Mouse (Mus musculus) spleen, postnatal 36 days (tissue): Measurements from ENCODE around the gene Map3k9.

Experiments used
- DNase-seq, 2 experiments: peaks; one replicate each; pipeline ENCODE4 v3.0.0; 2022; ENCODE audit warnings: low spot score in 2 of 2, mixed read lengths in 1 of 2

Gene Map3k9

GRCm38 (mm10) chr12:81787262-81787661, 6.3 kb upstream of the Map3k9 start:
- no peak for DNase-seq

GRCm38 (mm10) chr12:81783301-81783700, 2.3 kb upstream of the Map3k9 start:
- no peak for DNase-seq

- DNase-seq = no peak
Measured at GRCm38 (mm10) chr12:81782606-81783005, 1.6 kb upstream of the Map3k9 start.

- DNase-seq = peak in 1 of 2 experiments; percentile 20
Measured at GRCm38 (mm10) chr12:81780271-81781093, 493 bp downstream of the Map3k9 start.

GRCm38 (mm10) chr12:81779831-81780230, 1.1 kb downstream of the Map3k9 start:
- DNase-seq = peak; percentile 46 to 62

- DNase-seq = no peak
Measured at GRCm38 (mm10) chr12:81776191-81776590, 4.8 kb downstream of the Map3k9 start.

- DNase-seq = no peak
Measured at GRCm38 (mm10) chr12:81775641-81776040, 5.3 kb downstream of the Map3k9 start.

GRCm38 (mm10) chr12:81774186-81774585, 6.8 kb downstream of the Map3k9 start:
- no peak for DNase-seq

GRCm38 (mm10) chr12:81769458-81769857, 11.5 kb downstream of the Map3k9 start:
- no peak for DNase-seq

GRCm38 (mm10) chr12:81765386-81765785, 15.6 kb downstream of the Map3k9 start:
- no peak for DNase-seq

- no peak for DNase-seq
Measured at GRCm38 (mm10) chr12:81764370-81764769, 16.6 kb downstream of the Map3k9 start.

- peak; percentile 84 to 87 for DNase-seq
Measured at GRCm38 (mm10) chr12:81754651-81755050, 26.3 kb downstream of the Map3k9 start.

GRCm38 (mm10) chr12:81751116-81751515, 29.9 kb downstream of the Map3k9 start:
- peak; percentile 43 to 45 for DNase-seq

- no peak for DNase-seq
Measured at GRCm38 (mm10) chr12:81748918-81749317, 32.1 kb downstream of the Map3k9 start.

GRCm38 (mm10) chr12:81748021-81748576, 32.9 kb downstream of the Map3k9 start:
- no peak for DNase-seq

GRCm38 (mm10) chr12:81746400-81747024, 34.5 kb downstream of the Map3k9 start:
- DNase-seq = no peak

- DNase-seq = peak; percentile 33 to 40
Measured at GRCm38 (mm10) chr12:81735246-81736070, 45.5 kb downstream of the Map3k9 start.

GRCm38 (mm10) chr12:81726246-81726822, 54.6 kb downstream of the Map3k9 start:
- DNase-seq = no peak

- DNase-seq = no peak
Measured at GRCm38 (mm10) chr12:81724776-81725175, 56.2 kb downstream of the Map3k9 start.

GRCm38 (mm10) chr12:81723375-81723774, 57.6 kb downstream of the Map3k9 start:
- no peak for DNase-seq

- peak; percentile 79 to 80 for DNase-seq
Measured at GRCm38 (mm10) chr12:81719715-81720114, 61.3 kb downstream of the Map3k9 start.
